Mouse (Mus musculus) adipocyte (in vitro differentiated cells): ENCODE measurements around the gene Trim16.

Source experiments
- DNase-seq: peaks from one replicate; pipeline ENCODE4 v3.0.0-alpha.2; 2016; ENCODE audit warnings: low spot score

Trim16 gene

GRCm38 (mm10) chr11:62830387-62830786, 10.4 kb downstream of the Trim16 start:
- DNase-seq, result no peak

GRCm38 (mm10) chr11:62831906-62832305, 11.9 kb downstream of the Trim16 start:
- peak; percentile 50 for DNase-seq

GRCm38 (mm10) chr11:62844562-62844961, 24.5 kb downstream of the Trim16 start:
- no peak for DNase-seq

- no peak for DNase-seq
These were observed 25.7 kb downstream of the Trim16 start for GRCm38 (mm10) chr11:62845730-62846129.

GRCm38 (mm10) chr11:62846961-62847654, 27.1 kb downstream of the Trim16 start, which contains the start of gene Fbxw10:
Gene Fbxw10, plus strand, starts transcription at chr11:62847069.
- peak; percentile 43 for DNase-seq

GRCm38 (mm10) chr11:62847655-62848191, 27.7 kb downstream of the Trim16 start:
- no peak for DNase-seq

- DNase-seq, result no peak
These were observed 28.3 kb downstream of the Trim16 start for GRCm38 (mm10) chr11:62848301-62848700.

GRCm38 (mm10) chr11:62851199-62851598, 31.2 kb downstream of the Trim16 start:
- peak; percentile 69 for DNase-seq

- DNase-seq, result no peak
These were observed 33.3 kb downstream of the Trim16 start for GRCm38 (mm10) chr11:62853334-62853733.

GRCm38 (mm10) chr11:62865562-62865961, 45.5 kb downstream of the Trim16 start:
- DNase-seq, result no peak

GRCm38 (mm10) chr11:62866685-62867084, 46.7 kb downstream of the Trim16 start:
- DNase-seq, result no peak

GRCm38 (mm10) chr11:62869201-62869600, 49.2 kb downstream of the Trim16 start:
- DNase-seq, result peak; percentile 24

GRCm38 (mm10) chr11:62869715-62870371, 49.8 kb downstream of the Trim16 start:
- DNase-seq, result no peak

- DNase-seq, result no peak
These were observed 53.4 kb downstream of the Trim16 start for GRCm38 (mm10) chr11:62873479-62873878.

- DNase-seq, result no peak
These were observed 55.7 kb downstream of the Trim16 start for GRCm38 (mm10) chr11:62875696-62876095.

GRCm38 (mm10) chr11:62876445-62876844, 56.4 kb downstream of the Trim16 start:
- DNase-seq, result no peak

GRCm38 (mm10) chr11:62877391-62877790, 57.4 kb downstream of the Trim16 start:
- DNase-seq, result no peak

GRCm38 (mm10) chr11:62878728-62879127, 58.7 kb downstream of the Trim16 start:
- DNase-seq, result no peak

- DNase-seq, result peak; percentile 98
These were observed 59.4 kb downstream of the Trim16 start, which contains the start of gene Tvp23b for GRCm38 (mm10) chr11:62879220-62880048. Gene Tvp23b, plus strand, starts transcription at chr11:62879455.

GRCm38 (mm10) chr11:62883407-62883806, 63.4 kb downstream of the Trim16 start:
- DNase-seq, result no peak

- DNase-seq, result no peak
These were observed 65.3 kb downstream of the Trim16 start for GRCm38 (mm10) chr11:62885323-62885722.

GRCm38 (mm10) chr11:62890796-62891195, 70.8 kb downstream of the Trim16 start:
- DNase-seq, result no peak
